ENCODE assay signal across 8 mouse cellular contexts in the genomic region with DNA sequence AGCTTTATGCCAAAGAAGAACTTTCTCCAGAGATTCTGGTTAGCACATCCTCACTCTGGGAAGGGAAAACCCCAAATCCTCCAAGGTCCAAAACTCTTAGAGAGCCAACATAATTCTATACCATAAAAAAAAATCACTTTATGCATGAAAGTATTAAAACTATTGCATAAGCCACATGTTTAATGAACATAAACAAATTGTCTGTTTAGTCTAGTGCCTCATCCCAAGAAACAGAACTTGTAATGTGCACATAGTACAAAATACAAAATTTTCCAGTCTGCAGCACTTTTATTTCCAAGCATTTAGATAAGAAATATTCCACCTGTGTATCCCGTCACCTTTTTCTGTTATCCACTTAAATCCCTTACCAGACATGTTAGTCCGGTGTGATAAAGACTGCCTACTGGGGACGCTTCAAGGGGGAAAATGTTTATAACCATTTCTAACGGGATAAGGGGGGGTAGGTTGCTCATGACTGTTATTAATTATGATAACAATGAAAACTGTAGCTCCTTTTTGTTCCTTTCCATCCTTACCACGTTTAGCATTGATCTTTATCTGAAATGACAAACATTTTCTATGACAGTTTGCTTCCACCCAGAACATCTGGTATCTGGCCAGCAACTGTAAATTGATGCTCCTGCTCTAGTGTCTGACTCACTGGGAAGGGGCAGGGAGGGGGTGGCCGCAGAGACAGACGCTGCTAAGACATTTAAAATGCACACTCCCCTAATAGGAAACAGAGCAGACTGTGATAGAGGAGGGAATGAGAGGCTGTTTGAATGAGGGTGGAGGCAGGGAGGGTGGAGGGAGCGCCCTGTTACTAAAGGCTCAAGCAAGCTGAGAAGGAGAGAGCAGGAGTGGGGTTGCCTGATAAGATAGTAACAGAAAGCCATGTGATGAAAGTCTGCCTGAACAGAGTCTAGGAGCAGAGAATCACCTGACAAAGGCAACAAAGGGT.
A peak's percentile ranks its signal among the peaks of the same experiment; 100 is the strongest.
DNase-seq lines count a peak whose midpoint lies in the region; ATAC-seq lines count a peak whose summit lies in the region.

No protein-coding gene starts in this region.

- no peaks in the 10 kb centered on the region for H3K36me3 ChIP-seq in forebrain, embryonic 10.5 days (replicated peaks)
- H3K36me3 ChIP-seq in forebrain, embryonic 11.5 days (ENCODE audit: control insufficient read depth, insufficient read depth, low read length), result no peaks in the 10 kb centered on the region
- H3K36me3 ChIP-seq in hindbrain, embryonic 13.5 days, result no peaks in the 10 kb centered on the region
- H3K36me3 ChIP-seq in midbrain, embryonic 13.5 days, result no peaks in the 10 kb centered on the region

- H3K4me1 ChIP-seq in forebrain, embryonic 10.5 days, result peaks cover 9% of the 10 kb centered on the region
- peaks cover 3% of the 10 kb centered on the region; the same call in 1 of the 2 replicates for H3K4me1 ChIP-seq in forebrain, embryonic 11.5 days (replicated peaks; ENCODE audit: control insufficient read depth, insufficient read depth, low read length)
- H3K4me1 ChIP-seq in hindbrain, embryonic 13.5 days (replicated peaks), result peaks cover 13% of the 10 kb centered on the region
- H3K4me1 ChIP-seq in midbrain, embryonic 13.5 days (replicated peaks), result peaks cover 10% of the 10 kb centered on the region

- WGBS in forebrain, embryonic 10.5 days, result 56% methylated on average over 8 of the region's 8 CpGs
- WGBS in forebrain, embryonic 11.5 days, result 55% methylated on average over 8 of the region's 8 CpGs
- 39% methylated on average over 8 of the region's 8 CpGs for WGBS in hindbrain, embryonic 13.5 days
- 49% methylated on average over 8 of the region's 8 CpGs for WGBS in midbrain, embryonic 13.5 days

- ATAC-seq in forebrain, embryonic 11.5 days (replicated peaks; ENCODE audit: low FRiP score), result no peak
- ATAC-seq in hindbrain, embryonic 13.5 days (ENCODE audit: low FRiP score), result peak; percentile 71
- ATAC-seq in midbrain, embryonic 13.5 days, result peak; percentile 83
- no peak for ATAC-seq in CD4-positive, CD25-positive, alpha-beta regulatory T cell, adult 4 months

- no peak overlapping the region for H3K9ac ChIP-seq in forebrain, embryonic 11.5 days (ENCODE audit: low read length)
- peak overlapping the region; percentile 15; the same call in 1 of the 2 replicates for H3K9ac ChIP-seq in hindbrain, embryonic 13.5 days
- H3K9ac ChIP-seq in midbrain, embryonic 13.5 days (replicated peaks), result no peak overlapping the region

- DNase-seq in forebrain, embryonic 10.5 days (ENCODE audit: extremely low spot score, low spot score), result peak; percentile 27
- DNase-seq in forebrain, embryonic 11.5 days (ENCODE audit: low spot score), result no peak
- DNase-seq in c-Kit-positive CD71-positive TER-119-negative erythroid progenitor cells, embryonic 14.5 days (ENCODE audit: low read depth), result peak; percentile 66
- DNase-seq in thymus, postnatal 10 days (ENCODE audit: low spot score in 2 of 2), result no peak
- DNase-seq in left cerebral cortex, postnatal 36 days (ENCODE audit: low spot score in 2 of 2), result no peak

- no peaks in the 10 kb centered on the region for H3K9me3 ChIP-seq in forebrain, embryonic 10.5 days
- no peaks in the 10 kb centered on the region for H3K9me3 ChIP-seq in forebrain, embryonic 11.5 days (ENCODE audit: control insufficient read depth, low read length)
- no peaks in the 10 kb centered on the region for H3K9me3 ChIP-seq in hindbrain, embryonic 13.5 days
- no peaks in the 10 kb centered on the region for H3K9me3 ChIP-seq in midbrain, embryonic 13.5 days

- H3K4me2 ChIP-seq in forebrain, embryonic 11.5 days (ENCODE audit: low read depth, low read length, severe bottlenecking), result no peak overlapping the region
- H3K4me2 ChIP-seq in hindbrain, embryonic 13.5 days, result 0 out of 2 replicates have a peak overlapping the region, but pooled peaks have one; percentile 19
- no peak overlapping the region for H3K4me2 ChIP-seq in midbrain, embryonic 13.5 days (replicated peaks)

- no peak overlapping the region for H3K4me3 ChIP-seq in forebrain, embryonic 10.5 days
- H3K4me3 ChIP-seq in forebrain, embryonic 11.5 days (ENCODE audit: low read depth, low read length), result no peak overlapping the region
- no peak overlapping the region for H3K4me3 ChIP-seq in hindbrain, embryonic 13.5 days
- H3K4me3 ChIP-seq in midbrain, embryonic 13.5 days (replicated peaks), result no peak overlapping the region

- peak overlapping the region; percentile 70 for H3K27ac ChIP-seq in forebrain, embryonic 10.5 days
- H3K27ac ChIP-seq in forebrain, embryonic 11.5 days (ENCODE audit: low read depth, low read length), result no peak overlapping the region
- peak overlapping the region; percentile 75 for H3K27ac ChIP-seq in hindbrain, embryonic 13.5 days
- peak overlapping the region; percentile 56 for H3K27ac ChIP-seq in midbrain, embryonic 13.5 days

- no peaks in the 10 kb centered on the region for H3K27me3 ChIP-seq in forebrain, embryonic 10.5 days (ENCODE audit: poor library complexity, severe bottlenecking)
- H3K27me3 ChIP-seq in forebrain, embryonic 11.5 days (ENCODE audit: control insufficient read depth, insufficient read depth, low read length), result no peaks in the 10 kb centered on the region
- no peaks in the 10 kb centered on the region for H3K27me3 ChIP-seq in hindbrain, embryonic 13.5 days
- no peaks in the 10 kb centered on the region for H3K27me3 ChIP-seq in midbrain, embryonic 13.5 days

- intact Hi-C loops in left cerebral cortex, postnatal 36 days (cut with DNase I), result no loop called here

Comparison
In these comparisons a context has a peak if more than half of its experiments do, and no peak if none do; other contexts are left out.
1. DNase-seq: peak in forebrain, embryonic 10.5 days (single experiment) and c-Kit-positive CD71-positive TER-119-negative erythroid progenitor cells, embryonic 14.5 days (single experiment); none in forebrain, embryonic 11.5 days (single experiment), thymus, postnatal 10 days (0 of 2) and left cerebral cortex, postnatal 36 days (0 of 2).
2. ATAC-seq: peak in hindbrain, embryonic 13.5 days (single experiment) and midbrain, embryonic 13.5 days (single experiment); none in forebrain, embryonic 11.5 days (single experiment) and CD4-positive, CD25-positive, alpha-beta regulatory T cell, adult 4 months (single experiment).